Mouse (Mus musculus): ENCODE results near the gene Sv2c. TPM values are rescaled to one million over a fixed set of nuclear protein-coding genes. Genes with fewer than 3 reads are reported as not detected.
"Not testable (repeated sequence)": the region's sequence is repeated elsewhere in the genome, so short reads cannot be mapped to it uniquely, and the experiment has no call there.

Sv2c gene
- polyA plus RNA-seq, 1 experiment from 2014 or later: 0.57 TPM

DNA sequence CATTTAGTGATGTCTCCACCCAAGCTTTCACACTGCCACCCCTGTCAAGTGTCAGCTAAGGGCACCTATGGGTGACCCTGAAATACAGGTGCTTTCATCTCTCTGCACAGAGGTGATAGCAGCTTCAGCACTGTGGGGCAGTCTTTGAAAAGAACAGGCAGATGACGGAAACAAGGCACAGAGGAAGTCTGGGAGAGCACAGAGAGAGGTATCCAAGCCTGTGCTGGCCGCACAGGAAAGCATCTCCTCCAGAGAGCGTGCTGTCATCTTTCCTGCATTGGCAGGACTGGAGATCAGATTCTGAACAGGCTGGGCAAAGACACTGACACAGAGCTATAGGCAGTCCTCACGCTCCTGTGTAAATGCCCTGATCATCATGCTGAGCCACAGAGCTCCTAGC lies 41.4 kb downstream of the Sv2c start:
- H3K9me3 ChIP-seq (ENCODE audit: control insufficient read depth, low read length): no peaks in the 10 kb centered on the region
- H3K27me3 ChIP-seq (ENCODE audit: control insufficient read depth, insufficient read depth, low read length): no peaks in the 10 kb centered on the region
- H3K4me2 ChIP-seq (replicated peaks; ENCODE audit: low read depth, low read length): no peak overlapping the region
- H3K9ac ChIP-seq (ENCODE audit: low read depth, low read length): no peak overlapping the region
- H3K27ac ChIP-seq (ENCODE audit: low read depth, low read length): no peak overlapping the region
- no peak overlapping the region for H3K4me3 ChIP-seq (ENCODE audit: low read length)
- no peaks in the 10 kb centered on the region for H3K36me3 ChIP-seq (ENCODE audit: control insufficient read depth, insufficient read depth, low read length)
- no peak for ATAC-seq (ENCODE audit: low FRiP score, low TSS enrichment)
- 79% methylated on average over 4 of the region's 4 CpGs for WGBS
- H3K4me1 ChIP-seq (ENCODE audit: control insufficient read depth, insufficient read depth, low read length): no peaks in the 10 kb centered on the region

DNA sequence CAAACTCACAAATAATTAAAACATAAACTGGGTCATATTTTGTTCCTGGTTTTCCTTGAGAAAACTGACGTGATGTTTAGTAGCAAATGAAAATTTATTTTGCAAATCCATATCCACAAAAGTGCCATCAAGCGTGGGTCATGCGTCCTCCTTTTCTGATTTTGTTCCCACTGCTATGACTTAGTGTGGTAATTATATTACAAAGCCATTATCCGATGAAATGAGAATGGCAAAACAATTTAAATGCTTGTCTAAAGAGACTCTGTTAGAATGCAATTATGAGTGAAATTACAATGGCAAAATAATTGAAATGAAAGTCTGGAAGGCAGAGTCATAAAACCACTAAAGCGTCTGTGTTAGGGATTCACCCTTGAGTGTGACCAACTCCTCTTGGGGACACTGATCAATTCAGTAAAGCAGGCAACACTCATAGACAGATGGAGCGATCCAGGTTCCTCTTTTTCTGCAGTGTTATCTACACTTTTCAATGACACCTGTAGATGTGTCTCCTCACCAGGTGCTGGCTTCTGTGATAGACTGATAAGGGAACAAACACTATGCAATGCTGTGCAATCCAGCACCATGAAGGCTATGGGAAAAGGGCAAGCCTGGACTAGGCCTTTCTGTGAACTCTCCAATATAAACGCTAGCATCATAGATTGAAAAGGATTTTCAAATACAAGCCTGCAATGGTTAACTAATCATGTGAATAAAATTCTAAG lies 46.6 kb downstream of the Sv2c start:
- Histone ChIP-seq H3K4me3 (ENCODE audit: low read length) (no peak overlapping the region), H3K27ac (ENCODE audit: low read depth, low read length) (no peak overlapping the region), H3K4me1 (ENCODE audit: control insufficient read depth, insufficient read depth, low read length) (no peaks in the 10 kb centered on the region), H3K4me2 (replicated peaks; ENCODE audit: low read depth, low read length) (no peak overlapping the region), H3K9ac (ENCODE audit: low read depth, low read length) (no peak overlapping the region), H3K36me3 (ENCODE audit: control insufficient read depth, insufficient read depth, low read length) (no peaks in the 10 kb centered on the region), H3K27me3 (ENCODE audit: control insufficient read depth, insufficient read depth, low read length) (no peaks in the 10 kb centered on the region), H3K9me3 (ENCODE audit: control insufficient read depth, low read length) (no peaks in the 10 kb centered on the region)
- ATAC-seq (ENCODE audit: low FRiP score, low TSS enrichment): no peak
- 91% methylated on average over 7 of the region's 7 CpGs for WGBS

DNA sequence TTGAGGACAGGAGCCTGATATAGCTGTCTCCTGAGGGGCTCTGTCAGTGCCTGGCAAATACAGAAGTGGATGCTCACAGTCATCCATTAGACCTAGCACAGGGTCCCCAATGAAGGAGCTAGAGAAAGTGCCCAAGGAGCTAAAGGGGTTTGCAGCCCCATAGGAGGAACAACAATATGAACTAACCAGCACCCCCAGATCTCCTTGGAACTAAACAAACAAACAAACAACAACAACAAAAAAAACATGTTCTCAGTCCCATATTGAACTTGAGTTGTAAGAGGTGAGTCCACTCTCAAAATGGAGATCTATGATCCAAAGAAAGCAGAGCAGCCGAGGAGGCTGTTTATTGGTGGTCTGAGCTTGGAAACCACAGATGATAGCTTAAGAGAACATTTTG lies 50.6 kb downstream of the Sv2c start, which contains the start of gene Gm17190:
Gene Gm17190 (plus strand): TSS at position 301 of the 400 bp plus-strand sequence.
- not testable (repeated sequence) for H3K4me2 ChIP-seq (replicated peaks; ENCODE audit: low read depth, low read length); H3K4me1 ChIP-seq (ENCODE audit: control insufficient read depth, insufficient read depth, low read length); H3K36me3 ChIP-seq (ENCODE audit: control insufficient read depth, insufficient read depth, low read length); H3K9ac ChIP-seq (ENCODE audit: low read depth, low read length); H3K4me3 ChIP-seq (ENCODE audit: low read length); ATAC-seq (ENCODE audit: low FRiP score, low TSS enrichment); H3K27ac ChIP-seq (ENCODE audit: low read depth, low read length); H3K27me3 ChIP-seq (ENCODE audit: control insufficient read depth, insufficient read depth, low read length); H3K9me3 ChIP-seq (ENCODE audit: control insufficient read depth, low read length)
- 86% methylated on average over 1 of the region's 1 CpGs for WGBS

DNA sequence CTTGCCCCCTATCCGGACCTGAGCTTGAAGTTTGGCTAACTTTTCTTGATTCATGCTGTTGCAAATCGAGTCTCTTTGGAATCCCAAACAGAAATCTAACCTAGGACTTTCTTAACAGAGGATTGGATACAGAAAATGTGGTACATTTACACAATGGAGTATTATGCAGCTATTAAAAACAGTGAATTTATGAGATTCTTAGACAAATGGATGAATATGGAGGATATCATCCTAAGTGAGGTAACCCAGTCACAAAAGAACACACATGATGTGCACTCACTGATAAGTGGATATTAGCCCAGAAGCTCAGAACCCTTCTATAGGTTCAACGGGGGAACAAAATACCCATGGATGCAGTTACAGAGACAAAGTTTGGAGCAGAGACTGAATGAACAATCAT lies 51.1 kb downstream of the Sv2c start, which contains the start of gene Gm20075:
Gene Gm20075 (minus strand): TSS at position 101 of the 400 bp plus-strand sequence.
- not testable (repeated sequence) for H3K27me3 ChIP-seq (ENCODE audit: control insufficient read depth, insufficient read depth, low read length); H3K4me3 ChIP-seq (ENCODE audit: low read length); H3K4me2 ChIP-seq (replicated peaks; ENCODE audit: low read depth, low read length); H3K9me3 ChIP-seq (ENCODE audit: control insufficient read depth, low read length); H3K9ac ChIP-seq (ENCODE audit: low read depth, low read length); H3K27ac ChIP-seq (ENCODE audit: low read depth, low read length); H3K4me1 ChIP-seq (ENCODE audit: control insufficient read depth, insufficient read depth, low read length); ATAC-seq (ENCODE audit: low FRiP score, low TSS enrichment); H3K36me3 ChIP-seq (ENCODE audit: control insufficient read depth, insufficient read depth, low read length)
- 91% methylated on average over 3 of the region's 3 CpGs for WGBS

DNA sequence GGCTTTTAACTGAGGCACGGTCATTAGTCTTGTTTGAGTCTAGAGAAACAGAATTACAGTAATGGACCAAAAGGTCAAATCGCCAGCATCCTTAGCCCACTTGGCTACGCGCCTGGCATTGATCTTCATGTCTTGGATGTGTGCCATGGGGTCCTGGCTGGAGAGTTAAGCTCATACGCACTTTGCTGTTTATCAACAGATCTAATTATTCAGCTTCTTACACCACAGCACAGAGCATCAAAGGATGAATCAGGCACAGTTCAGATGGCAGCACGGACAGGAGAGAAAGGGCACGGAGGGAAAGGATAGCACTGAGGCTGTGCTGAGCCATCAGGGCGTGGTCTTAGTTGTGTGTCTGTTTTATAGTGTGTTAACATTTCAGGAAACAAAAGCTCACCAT lies 58.8 kb downstream of the Sv2c start:
- Histone ChIP-seq H3K36me3 (ENCODE audit: control insufficient read depth, insufficient read depth, low read length) (no peaks in the 10 kb centered on the region), H3K27me3 (ENCODE audit: control insufficient read depth, insufficient read depth, low read length) (no peaks in the 10 kb centered on the region), H3K4me2 (replicated peaks; ENCODE audit: low read depth, low read length) (no peak overlapping the region), H3K4me3 (ENCODE audit: low read length) (no peak overlapping the region), H3K27ac (ENCODE audit: low read depth, low read length) (no peak overlapping the region), H3K9me3 (ENCODE audit: control insufficient read depth, low read length) (no peaks in the 10 kb centered on the region), H3K9ac (ENCODE audit: low read depth, low read length) (no peak overlapping the region), H3K4me1 (ENCODE audit: control insufficient read depth, insufficient read depth, low read length) (no peaks in the 10 kb centered on the region)
- no peak for ATAC-seq (ENCODE audit: low FRiP score, low TSS enrichment)
- 58% methylated on average over 8 of the region's 8 CpGs for WGBS

DNA sequence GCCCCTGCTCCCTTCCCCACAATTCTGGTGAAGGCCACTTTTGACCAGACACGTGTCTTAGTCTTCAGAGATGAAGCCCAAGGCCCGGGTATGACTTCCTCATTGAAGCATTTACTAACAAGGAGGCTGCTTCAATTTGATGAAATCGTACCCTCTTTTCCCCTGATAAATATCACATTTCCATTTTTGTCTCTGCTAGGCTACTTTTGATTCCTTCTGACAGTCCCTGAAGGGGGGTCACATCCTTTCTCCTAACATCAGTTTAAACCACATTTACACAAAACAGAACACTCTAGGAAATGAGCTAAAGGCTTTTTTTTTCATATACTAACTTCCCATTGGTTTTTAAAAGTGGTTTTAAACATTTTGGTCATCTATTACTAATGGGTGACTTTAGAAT lies 79.6 kb downstream of the Sv2c start:
- H3K27me3 ChIP-seq (ENCODE audit: control insufficient read depth, insufficient read depth, low read length): no peaks in the 10 kb centered on the region
- H3K27ac ChIP-seq (ENCODE audit: low read depth, low read length): no peak overlapping the region
- H3K4me3 ChIP-seq (ENCODE audit: low read length): no peak overlapping the region
- H3K9ac ChIP-seq (ENCODE audit: low read depth, low read length): no peak overlapping the region
- no peaks in the 10 kb centered on the region for H3K4me1 ChIP-seq (ENCODE audit: control insufficient read depth, insufficient read depth, low read length)
- H3K4me2 ChIP-seq (replicated peaks; ENCODE audit: low read depth, low read length): no peak overlapping the region
- H3K36me3 ChIP-seq (ENCODE audit: control insufficient read depth, insufficient read depth, low read length): no peaks in the 10 kb centered on the region
- 91% methylated on average over 3 of the region's 3 CpGs for WGBS
- H3K9me3 ChIP-seq (ENCODE audit: control insufficient read depth, low read length): no peaks in the 10 kb centered on the region
- no peak for ATAC-seq (ENCODE audit: low FRiP score, low TSS enrichment)

DNA sequence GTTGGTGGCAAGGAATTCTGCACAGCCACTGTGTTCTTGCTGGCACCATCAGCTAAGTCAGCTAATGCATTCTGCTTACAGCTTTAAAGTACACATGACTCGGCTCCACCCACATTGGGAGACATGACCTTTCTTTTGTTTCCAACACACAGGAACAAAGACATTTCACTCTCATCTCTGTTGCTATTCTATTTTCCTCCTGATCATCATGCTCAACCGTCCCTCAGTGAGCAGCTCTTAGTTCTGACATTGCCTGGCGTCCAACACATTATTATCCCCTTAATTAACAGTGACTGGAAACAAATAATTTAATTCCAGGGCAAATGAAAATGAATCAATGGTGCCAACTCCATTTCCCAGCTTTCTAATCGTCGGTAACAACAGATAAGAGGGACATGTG lies 87.0 kb downstream of the Sv2c start:
- Histone ChIP-seq H3K27ac (ENCODE audit: low read depth, low read length) (no peak overlapping the region), H3K4me2 (replicated peaks; ENCODE audit: low read depth, low read length) (no peak overlapping the region), H3K4me3 (ENCODE audit: low read length) (no peak overlapping the region), H3K36me3 (ENCODE audit: control insufficient read depth, insufficient read depth, low read length) (no peaks in the 10 kb centered on the region), H3K9ac (ENCODE audit: low read depth, low read length) (no peak overlapping the region), H3K4me1 (ENCODE audit: control insufficient read depth, insufficient read depth, low read length) (no peaks in the 10 kb centered on the region), H3K9me3 (ENCODE audit: control insufficient read depth, low read length) (no peaks in the 10 kb centered on the region), H3K27me3 (ENCODE audit: control insufficient read depth, insufficient read depth, low read length) (no peaks in the 10 kb centered on the region)
- no peak for ATAC-seq (ENCODE audit: low FRiP score, low TSS enrichment)
- 79% methylated on average over 5 of the region's 5 CpGs for WGBS

DNA sequence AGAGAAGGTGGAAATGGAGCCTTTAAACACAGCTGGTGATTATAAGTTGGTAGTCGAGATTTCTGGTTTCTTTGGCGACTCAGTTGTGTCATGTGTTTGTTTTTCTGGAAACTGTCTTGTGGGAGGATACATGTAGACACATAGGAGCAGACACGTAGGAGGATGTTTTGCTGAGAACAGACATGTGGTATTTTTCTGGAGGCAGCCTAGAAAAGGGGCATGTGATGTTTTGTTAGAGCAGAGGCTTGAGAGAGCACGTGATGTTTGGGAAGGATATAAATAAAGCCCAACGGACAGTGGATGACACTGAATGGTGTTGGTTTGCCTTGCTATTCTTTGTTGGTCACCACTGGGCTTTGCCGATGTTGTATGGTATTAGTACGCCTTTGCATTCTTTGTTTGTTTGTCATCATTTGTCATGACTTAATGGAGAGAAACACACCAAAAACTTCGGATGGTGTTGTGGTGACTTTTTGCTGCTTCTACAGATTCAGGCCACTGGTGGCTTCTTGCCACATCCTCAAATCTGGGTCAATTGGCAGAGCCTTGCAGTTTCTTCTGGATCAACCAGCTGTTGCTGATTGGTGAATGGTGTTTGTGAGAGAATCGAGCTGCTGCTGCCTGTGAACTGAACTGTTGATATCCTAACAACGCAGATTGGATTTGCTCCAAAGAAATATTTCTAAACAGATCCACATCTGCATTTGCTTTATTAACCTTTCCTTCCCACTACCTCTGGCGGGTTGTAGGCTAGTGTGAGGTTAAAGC lies 91.9 kb downstream of the Sv2c start:
- Histone ChIP-seq H3K36me3 (ENCODE audit: control insufficient read depth, insufficient read depth, low read length) (no peaks in the 10 kb centered on the region), H3K27me3 (ENCODE audit: control insufficient read depth, insufficient read depth, low read length) (no peaks in the 10 kb centered on the region), H3K27ac (ENCODE audit: low read depth, low read length) (no peak overlapping the region), H3K9ac (ENCODE audit: low read depth, low read length) (no peak overlapping the region), H3K9me3 (ENCODE audit: control insufficient read depth, low read length) (no peaks in the 10 kb centered on the region), H3K4me1 (ENCODE audit: control insufficient read depth, insufficient read depth, low read length) (no peaks in the 10 kb centered on the region), H3K4me3 (ENCODE audit: low read length) (no peak overlapping the region), H3K4me2 (replicated peaks; ENCODE audit: low read depth, low read length) (no peak overlapping the region)
- WGBS: 68% methylated on average over 11 of the region's 11 CpGs
- ATAC-seq (ENCODE audit: low FRiP score, low TSS enrichment): no peak

DNA sequence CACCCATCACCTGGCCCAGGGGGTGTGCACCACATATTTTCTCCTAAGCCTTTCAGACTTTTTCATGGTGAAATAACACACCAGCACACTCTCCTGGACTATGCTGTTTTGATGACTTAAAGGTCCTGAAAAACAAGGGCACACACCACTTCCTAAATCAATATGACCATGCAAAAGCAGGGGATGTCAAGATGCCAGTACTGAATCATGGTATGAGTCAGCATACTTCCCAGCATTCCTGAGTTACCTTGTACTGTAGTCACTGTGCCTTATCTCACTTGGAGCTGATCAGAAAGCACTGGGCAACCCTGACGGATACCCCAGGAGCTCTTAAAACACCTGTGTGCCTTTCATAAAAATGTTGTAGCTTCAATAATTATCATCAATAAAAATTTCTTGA lies 92.8 kb downstream of the Sv2c start:
- WGBS: 70% methylated on average over 1 of the region's 1 CpGs
- H3K36me3 ChIP-seq (ENCODE audit: control insufficient read depth, insufficient read depth, low read length): no peaks in the 10 kb centered on the region
- no peaks in the 10 kb centered on the region for H3K9me3 ChIP-seq (ENCODE audit: control insufficient read depth, low read length)
- no peaks in the 10 kb centered on the region for H3K4me1 ChIP-seq (ENCODE audit: control insufficient read depth, insufficient read depth, low read length)
- no peak overlapping the region for H3K9ac ChIP-seq (ENCODE audit: low read depth, low read length)
- no peaks in the 10 kb centered on the region for H3K27me3 ChIP-seq (ENCODE audit: control insufficient read depth, insufficient read depth, low read length)
- H3K27ac ChIP-seq (ENCODE audit: low read depth, low read length): no peak overlapping the region
- no peak overlapping the region for H3K4me2 ChIP-seq (replicated peaks; ENCODE audit: low read depth, low read length)
- no peak overlapping the region for H3K4me3 ChIP-seq (ENCODE audit: low read length)
- ATAC-seq (ENCODE audit: low FRiP score, low TSS enrichment): no peak
